Mouse (Mus musculus) adrenal gland, adult (tissue): ENCODE results near the gene Hnrnpk.
"Not testable (repeated sequence)": the region's sequence is repeated elsewhere in the genome, so short reads cannot be mapped to it uniquely, and the experiment has no call there.

Experiments
- DNase-seq, 2 experiments: peaks; one replicate each; pipeline ENCODE4 v3.0.0; 2022 to 2023; ENCODE audit warnings: low spot score in 1 of 2; ENCODE audit not compliant: inconsistent age in 2 of 2

Hnrnpk gene

DNA sequence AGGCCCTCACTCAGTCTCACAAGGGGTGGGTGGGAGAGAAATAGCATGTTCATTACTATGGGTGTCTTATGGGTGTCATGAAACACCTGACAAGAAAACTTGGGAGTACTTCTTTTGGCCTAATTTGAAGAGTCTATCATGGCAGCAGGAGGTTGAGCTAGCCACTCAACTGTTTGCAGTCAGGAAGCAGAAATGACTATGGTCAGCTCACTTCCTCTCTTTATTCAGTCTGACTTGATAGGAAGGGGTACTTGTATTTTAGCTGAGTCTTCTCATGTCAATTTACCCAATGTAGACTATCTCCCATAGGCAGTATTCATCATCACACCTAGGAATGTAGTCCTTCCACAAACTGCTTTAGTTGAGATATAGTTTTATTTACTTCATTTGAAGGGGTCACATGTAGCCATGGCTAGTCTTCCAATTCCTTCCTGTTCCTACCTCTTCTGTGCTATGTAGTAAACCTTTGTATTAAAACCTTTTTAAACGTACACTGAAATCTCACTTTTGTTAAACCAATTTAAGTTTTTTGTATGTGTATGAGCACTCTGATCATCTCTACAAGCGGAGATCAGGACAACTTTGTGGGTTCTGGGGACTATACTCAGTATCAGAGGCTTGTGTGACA, 13.7 kb downstream of the Hnrnpk start:
- no peak for DNase-seq

DNA sequence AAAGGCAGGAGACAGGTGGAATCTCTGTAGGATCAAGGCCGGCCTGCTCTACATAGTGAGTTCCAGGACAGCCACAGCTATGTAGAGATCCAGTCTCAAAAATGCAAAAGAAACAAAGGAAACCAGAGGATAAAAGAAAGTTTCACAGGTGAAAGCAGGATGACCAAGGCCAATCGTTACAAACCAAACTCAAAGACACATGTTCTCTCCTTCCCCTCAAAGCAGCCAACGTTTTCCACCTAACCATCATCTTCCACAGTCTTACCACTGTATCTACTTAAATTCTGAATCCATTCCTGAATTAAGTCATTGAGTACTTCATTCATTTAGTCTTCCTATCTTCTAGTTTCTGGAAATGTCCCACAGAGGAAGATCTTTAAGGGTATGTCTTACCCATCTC, 14.8 kb downstream of the Hnrnpk start:
- no peak for DNase-seq

DNA sequence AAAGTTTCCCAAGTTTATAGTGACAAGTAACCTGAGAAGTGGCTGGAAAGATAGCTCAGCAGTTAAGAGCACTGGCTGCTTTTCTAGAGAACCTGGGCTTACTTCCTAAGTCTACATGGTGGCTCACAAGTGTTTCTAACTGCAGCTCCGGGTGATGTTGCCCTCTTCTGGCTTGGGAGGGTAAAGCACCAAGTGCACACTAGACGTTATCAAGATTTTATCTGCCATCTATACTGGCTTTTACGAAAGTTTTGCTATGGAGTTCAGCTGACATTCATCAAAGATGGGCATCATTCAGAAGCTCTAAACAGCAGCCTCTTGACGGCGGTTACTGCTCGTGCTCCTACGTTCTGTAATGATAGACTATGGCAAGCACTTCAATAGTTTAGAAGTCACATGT, 15.2 kb downstream of the Hnrnpk start:
- peak; percentile 72 to 91 for DNase-seq

DNA sequence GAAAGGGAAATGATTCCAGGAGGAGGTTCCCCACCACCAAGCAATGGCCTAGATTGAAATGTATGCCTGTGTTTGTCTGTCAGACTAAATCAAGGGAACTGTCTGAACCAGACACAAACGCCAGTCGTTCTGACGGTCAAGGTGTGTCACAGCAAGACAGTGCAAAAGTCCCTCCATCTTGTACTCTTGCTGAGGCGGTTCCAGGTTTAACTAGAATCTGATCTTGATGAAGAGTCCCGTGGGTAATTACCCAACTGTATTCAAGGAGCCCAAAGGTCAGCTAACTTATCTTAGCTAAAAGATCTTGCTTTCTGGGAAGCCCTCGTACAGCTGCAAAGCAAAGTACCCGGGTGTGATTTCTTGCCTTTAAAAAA, 17.6 kb downstream of the Hnrnpk start:
- no peak for DNase-seq

DNA sequence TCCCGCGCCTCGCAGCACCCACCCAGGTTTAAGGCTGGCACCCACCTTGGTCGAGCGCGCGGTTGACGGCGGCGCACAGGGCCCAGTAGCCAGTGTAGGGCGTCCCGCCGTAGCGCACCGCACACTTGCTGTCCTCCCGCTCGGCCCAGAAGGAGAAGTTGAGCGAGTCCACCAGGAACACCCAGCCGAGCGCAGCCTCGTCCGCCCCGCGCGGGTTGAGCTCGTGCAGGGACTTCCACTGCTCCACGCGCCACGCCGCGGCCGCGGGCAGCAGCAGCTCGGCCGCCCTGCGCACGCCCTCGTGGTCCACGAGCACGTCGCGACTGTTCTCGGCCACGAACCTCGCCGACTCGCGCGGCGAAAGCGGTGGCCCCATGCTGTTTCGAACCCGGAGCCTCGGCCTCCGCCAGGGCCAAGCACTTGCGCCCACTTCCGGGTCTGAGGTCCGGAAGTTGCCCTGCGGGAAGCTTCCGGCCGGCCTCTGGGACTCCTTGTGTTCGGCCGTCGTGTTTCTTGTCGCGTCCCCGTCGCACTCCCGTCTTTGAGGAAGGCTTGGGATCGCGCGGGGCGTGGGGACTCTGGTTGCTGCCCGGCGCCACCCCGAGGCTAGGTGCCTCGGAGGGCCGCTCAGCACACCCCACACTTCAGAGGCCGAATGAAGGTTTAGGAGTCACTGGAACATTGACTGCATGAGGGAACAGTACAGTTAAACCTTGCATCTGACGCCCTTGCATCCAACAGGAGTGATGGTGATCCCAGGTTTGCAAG, 18.2 kb downstream of the Hnrnpk start, which contains the start of gene 2210016F16Rik:
Gene 2210016F16Rik, minus strand, starts transcription at position 447 of the 768 bp plus-strand sequence.
- DNase-seq = peak; percentile 76 to 91

DNA sequence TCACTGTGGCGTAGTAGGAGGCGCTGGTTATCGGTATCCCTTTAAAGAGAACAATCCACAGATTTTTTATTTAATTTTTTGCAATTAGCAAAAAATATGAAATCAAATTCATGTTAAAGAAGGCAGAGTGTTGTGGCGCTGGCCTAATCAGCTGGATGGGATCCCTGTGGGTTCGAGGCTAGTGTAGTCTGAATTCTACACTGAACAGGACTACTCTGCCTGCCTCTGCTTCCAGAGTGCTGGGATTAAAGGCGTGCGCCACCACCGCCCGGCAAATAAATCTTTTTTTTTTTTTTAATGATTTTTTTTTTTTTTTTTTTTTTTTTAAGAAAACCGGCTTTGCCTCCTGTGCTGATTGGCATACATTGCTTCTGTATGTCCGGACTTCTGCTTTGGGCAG, 18.8 kb downstream of the Hnrnpk start:
- no peak for DNase-seq

DNA sequence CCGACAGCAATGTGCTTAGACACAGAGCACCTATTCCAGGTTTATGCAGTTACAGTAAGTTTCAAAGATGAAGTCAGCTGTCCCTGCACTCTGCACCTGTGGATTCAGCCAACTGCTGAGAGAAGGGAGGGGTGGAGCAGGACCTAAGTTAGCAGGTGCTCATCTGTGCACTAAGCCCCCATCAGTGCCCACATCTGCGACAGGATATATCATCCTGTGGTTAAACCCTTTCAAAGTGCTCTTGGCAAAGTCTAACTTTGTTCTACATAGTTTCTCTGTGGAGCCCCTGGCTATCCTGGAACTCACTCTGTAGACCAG, 30.0 kb downstream of the Hnrnpk start:
- no peak for DNase-seq

DNA sequence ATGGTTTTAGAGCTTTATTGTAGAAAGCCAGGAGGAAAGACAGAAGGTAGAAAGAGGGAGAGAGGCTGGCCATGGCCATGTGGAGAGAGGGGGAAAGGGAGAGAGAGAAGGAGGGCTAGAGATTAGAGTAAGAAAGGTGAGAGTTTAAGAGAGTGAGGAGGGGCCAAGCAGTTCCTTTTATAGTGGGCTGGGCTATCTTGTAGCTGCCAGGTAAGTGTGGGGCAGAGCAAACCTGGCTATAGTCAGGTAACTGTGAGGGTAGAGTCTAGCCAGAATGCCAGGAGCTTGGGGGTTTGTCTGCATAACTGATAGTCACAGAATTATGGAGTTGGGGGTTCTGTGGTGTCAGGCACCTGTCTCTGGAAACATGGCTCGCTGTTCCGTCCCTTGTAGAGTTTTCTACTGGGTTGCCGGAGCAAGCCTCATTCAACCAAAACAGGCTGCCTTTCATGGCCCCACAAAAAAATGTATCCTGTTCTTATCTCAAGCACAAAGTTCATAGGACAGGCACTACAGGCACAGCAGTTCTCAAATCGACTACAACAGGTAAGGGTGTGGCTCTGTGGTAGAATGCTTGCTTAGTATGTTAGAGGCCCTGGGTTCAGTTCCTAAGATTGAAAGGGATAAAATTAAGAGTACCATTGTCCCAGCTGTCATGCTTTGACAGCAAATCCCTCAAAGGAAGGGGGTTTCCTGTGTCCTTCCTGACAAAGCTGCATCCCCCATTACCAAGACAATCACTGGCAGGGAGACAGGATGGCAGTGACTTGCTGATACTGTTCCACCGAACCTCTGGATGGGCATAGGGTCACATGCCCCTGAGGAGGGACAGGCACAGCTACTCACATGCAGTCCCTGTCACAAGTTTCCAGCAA, 30.6 kb downstream of the Hnrnpk start:
- no peak for DNase-seq

DNA sequence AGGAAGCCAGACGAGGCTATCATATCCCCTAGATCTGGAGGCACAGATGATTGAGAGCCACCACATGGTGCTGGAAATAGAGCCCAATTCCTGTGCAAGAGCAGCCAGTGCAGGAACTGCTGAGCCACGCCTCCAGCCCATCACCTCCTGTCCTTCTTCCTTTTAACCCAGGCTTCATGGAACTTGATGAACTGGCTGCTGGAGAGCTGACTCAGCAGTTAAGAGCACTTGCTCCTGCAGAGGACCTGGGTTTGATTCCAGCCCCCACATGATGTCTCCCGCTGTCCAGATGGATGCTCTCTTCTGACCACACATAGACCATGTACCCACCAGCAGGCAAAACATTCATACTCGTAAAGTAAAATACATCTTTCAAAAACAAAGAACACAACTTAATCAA, 34.3 kb downstream of the Hnrnpk start:
- no peak for DNase-seq

DNA sequence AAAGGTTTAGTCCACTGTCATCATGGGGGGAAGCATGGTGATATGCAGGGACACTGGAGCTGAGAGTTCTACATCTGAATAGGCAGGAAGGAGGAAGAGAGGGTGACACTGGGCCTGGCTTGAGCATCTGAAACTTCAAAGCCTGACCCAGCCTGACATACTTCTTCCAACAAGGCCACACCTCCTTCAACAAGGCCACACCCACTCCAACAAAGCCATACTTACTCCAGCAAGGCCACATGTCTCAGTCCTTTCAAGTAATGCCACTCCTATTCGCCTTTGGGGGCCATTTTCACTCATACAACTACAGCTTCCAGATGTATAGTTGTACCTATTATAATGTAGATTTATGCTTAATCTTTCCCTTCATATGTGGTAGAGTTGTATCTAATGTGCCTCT, 35.5 kb downstream of the Hnrnpk start:
- no peak for DNase-seq

DNA sequence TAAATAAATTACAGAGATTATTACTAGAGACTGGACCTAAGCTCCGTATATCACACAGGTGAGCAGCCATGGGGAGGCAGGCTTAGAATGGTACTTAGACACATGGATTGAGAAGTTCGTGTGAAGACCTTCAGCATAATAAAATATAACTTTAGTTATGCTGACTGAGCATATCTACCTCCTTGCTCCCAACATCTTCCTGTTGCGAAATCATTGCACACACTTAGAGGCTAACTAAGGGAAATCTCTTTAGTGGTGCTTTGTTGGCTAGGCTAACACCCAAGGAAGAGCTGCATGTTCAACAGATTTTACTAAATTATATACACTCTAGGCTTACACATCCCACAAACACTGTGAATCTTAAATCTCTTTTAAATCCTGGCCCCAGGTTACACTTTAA, 36.8 kb downstream of the Hnrnpk start:
- no peak for DNase-seq

DNA sequence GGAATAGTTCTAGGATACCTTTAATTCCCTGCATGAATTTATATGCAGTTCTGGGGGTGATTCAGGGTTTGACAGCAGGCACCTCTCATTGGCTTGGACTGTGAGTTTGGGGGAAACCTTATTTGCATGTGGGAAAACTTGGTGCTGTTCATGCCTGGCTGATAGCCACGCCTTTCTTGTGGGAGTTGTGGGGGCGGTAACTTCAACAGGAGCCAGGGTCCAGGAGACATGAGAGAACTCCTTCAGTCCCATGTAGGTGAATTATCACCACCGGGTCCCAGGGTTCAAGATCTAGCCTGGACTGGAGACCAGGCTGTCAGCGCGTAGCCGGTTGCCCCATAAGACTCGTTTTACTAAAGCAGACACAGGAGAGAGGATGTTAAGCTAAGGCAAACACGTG, 38.0 kb downstream of the Hnrnpk start:
- DNase-seq = not testable (repeated sequence)

DNA sequence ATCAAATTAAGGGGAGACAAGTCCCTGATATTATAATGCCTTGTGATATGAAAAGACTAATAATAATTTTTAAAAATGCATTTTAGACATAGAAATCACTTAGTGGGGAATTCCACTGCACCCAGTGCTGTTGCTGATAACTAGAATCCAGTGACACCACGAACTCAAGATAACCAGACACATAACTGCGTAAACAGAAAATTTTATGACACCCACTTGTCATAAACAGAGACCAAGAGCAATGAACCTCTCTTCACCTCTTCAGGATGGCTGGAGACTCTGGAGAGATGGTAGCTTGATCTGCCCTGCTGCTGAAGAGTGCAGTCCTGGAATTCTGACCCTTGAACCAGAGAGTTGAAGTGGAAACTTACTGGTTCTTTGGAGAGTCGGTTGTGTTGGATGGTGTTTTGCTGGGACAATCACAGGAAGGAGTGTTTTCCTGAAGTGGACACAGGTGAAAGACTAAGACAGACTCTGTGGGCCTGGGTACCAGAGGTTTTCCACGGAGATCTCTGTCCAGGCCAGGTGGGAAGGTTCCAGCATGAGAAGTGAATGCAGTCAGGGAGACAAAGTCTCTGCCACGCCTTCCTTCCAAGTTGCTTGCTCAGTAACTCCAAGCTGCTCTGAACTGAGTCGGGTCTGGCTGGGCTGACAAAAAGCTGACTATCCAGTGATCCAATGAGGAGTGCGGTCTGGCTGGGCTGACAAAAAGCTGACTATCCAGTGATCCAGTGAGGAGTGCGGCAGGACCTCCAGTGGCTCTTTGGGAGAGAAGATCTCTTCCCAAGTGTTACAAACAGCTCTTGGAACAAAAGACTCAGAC, 38.6 kb downstream of the Hnrnpk start:
- no peak for DNase-seq

DNA sequence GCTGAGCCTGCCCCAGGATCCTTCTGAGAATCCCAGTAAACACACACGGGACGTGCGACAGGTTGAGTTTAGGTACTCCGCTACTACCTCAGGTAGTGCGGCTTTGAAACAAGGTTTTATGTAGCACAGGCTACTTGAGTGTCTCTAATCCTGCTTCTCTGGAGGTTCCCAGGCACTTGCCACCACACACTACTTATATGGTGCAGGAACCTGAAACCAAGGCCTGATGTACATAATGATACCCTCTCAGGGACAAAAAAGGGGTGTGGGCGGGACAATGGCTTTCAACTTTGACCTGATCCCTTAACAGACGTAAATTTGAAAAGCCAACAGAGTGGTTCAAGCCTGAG, 43.9 kb downstream of the Hnrnpk start:
- no peak for DNase-seq

DNA sequence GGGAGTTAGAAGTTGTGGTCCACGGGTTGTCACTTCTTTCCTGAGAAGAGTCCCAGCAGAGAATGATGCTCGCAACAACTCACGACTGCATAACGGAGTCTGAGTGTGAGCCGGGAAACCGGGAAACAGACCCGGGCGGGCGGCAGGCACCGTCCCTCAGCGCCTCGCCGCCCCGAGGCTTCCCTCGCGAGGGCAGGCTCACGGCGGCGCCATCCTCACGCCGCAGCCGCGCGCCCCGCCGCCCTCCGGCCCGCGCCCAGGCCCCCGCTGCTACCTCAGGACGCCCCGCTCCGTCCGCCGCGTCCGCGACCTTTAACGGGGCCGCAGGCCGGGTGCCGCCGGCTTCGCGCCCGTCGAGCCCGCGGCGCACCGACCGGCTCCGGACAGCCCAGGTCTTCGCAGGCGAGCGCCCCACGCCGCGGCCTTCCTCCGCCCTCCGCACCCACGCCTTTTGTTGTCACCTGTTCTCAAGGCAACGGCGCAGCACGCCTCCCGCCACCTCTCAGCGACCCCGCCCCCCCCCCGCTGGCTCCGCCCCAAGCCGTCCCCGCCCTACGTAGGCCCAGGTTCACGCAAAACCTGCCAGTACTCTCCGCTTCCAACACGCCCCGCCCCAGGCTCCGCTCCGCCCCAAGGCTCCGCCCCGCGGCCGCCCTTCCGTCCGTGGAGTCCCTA, 44.4 kb downstream of the Hnrnpk start, which contains the start of gene Kif27:
Gene Kif27, minus strand, starts transcription at position 494 of the 675 bp plus-strand sequence.
- peak; percentile 90 to 93 for DNase-seq

DNA sequence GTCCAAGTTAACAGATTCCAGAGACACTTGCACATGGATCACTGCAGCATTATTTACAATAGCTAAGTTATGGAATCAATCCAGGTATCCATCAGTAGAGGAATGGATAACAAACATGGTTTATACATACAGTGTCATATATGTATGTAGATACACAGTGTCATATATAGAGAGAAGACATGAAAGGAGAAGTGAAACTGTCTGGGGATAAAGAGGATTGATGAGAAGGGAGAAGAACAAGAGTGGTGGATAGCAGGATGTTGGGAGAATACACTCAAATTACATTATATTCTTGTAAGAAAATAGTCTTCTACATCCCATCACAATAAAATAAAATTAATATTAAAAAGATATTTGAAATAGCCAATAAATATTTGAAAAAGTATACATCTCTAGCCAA, 50.1 kb downstream of the Hnrnpk start:
- DNase-seq = no peak

DNA sequence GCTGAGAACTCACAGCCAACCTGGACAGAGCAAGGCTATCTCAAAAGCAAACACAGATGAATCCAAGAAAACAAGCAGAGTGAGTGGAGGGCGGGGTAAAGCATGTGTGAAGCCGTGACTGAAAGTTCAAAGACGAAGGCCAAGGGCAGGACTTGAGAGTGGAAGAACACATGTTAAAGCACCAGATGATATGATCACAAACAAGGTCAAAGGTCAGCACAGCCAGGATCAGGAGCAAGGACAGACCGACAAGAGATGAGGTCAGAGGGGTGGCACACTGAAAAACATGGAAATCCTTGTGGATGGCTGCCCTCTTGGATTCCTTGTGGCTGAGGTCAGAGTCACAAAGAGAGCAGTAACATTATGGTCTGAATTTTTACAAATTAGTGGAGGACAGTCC, 52.5 kb downstream of the Hnrnpk start:
- peak; percentile 53 to 64 for DNase-seq

DNA sequence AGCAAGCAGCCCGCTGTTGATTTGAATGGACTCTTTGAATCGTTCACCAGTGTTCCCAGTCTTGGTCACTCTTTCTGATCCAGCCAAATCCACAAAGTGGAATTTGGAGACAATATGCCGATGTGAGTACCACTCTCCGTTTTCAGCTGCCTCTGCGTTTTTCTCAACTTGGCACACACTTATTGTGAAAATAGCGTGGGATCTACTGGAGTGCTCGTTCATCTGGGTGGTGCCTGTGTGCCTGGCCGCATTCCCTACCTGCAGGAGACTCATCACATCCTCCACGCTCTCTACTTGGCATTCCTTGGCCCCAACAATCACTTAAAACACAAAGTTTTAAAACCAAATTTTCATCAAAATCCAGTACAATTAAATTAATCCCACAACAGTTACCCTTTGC, 58.6 kb downstream of the Hnrnpk start:
- DNase-seq = no peak
